In the genomic region with DNA sequence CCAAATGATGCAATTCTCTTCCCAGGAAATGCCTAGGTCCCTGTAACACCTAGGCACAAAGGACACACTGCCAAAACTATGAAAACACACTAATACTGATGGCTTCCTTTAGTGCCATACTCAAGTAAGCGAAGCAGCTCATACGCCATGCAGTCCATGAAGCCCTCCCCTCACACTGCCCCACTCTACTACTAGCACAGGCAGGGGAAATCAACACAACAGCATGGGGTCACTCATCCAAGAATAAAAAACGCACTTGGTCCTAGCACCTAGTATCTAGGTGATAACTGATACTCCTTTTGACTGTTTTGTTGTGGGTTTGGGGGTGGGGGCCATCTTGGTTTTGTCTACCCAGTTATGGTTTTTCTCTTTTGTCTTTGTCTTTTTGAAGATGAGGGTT, we compare ENCODE assay signal across 13 mouse cellular contexts. TPM values are rescaled to one million over a fixed set of nuclear protein-coding genes. Genes with fewer than 3 reads are reported as not detected.
A peak's percentile ranks its signal among the peaks of the same experiment; 100 is the strongest.
DNase-seq lines count a peak whose midpoint lies in the region; ATAC-seq lines count a peak whose summit lies in the region.
"Had no signal": no experiment of that assay in that cellular context is flagged by ENCODE, and none has a peak within 500 bp of the region (broad histone marks: within the 10 kb centered on the region; RNA-seq: fewer than 3 reads in every experiment).

No protein-coding gene starts in this region.

- no peaks in the 10 kb centered on the region for H3K9me3 ChIP-seq in kidney, embryonic 14.5 days (ENCODE audit: control insufficient read depth, low read length)
- H3K9me3 ChIP-seq in neural tube, embryonic 12.5 days: no peaks in the 10 kb centered on the region
- H3K9me3 ChIP-seq in neural tube, embryonic 13.5 days: no peaks in the 10 kb centered on the region
- H3K9me3 ChIP-seq in intestine, embryonic 15.5 days: no peaks in the 10 kb centered on the region
- H3K9me3 ChIP-seq: limb, embryonic 12.5 days; liver, embryonic 13.5 days; lung, embryonic 15.5 days had no signal

- no peak overlapping the region for H3K4me2 ChIP-seq in kidney, embryonic 14.5 days (replicated peaks; ENCODE audit: low read depth, low read length)
- H3K4me2 ChIP-seq in neural tube, embryonic 12.5 days (replicated peaks): no peak overlapping the region
- no peak overlapping the region for H3K4me2 ChIP-seq in neural tube, embryonic 13.5 days
- no peak overlapping the region for H3K4me2 ChIP-seq in intestine, embryonic 15.5 days (replicated peaks)
- H3K4me2 ChIP-seq: limb, embryonic 12.5 days; liver, embryonic 13.5 days; lung, embryonic 15.5 days had no signal

- no peak overlapping the region for H3K9ac ChIP-seq in kidney, embryonic 14.5 days (ENCODE audit: low read depth, low read length)
- no peak overlapping the region for H3K9ac ChIP-seq in neural tube, embryonic 12.5 days
- H3K9ac ChIP-seq in neural tube, embryonic 13.5 days: 0 out of 2 replicates have a peak overlapping the region, but pooled peaks have one; percentile 31
- H3K9ac ChIP-seq in intestine, embryonic 15.5 days: no peak overlapping the region
- H3K9ac ChIP-seq: limb, embryonic 12.5 days; liver, embryonic 13.5 days; lung, embryonic 15.5 days had no signal

- peak; percentile 51 for ATAC-seq in kidney, embryonic 14.5 days (ENCODE audit: low FRiP score, low TSS enrichment)
- ATAC-seq in neural tube, embryonic 12.5 days (ENCODE audit: low FRiP score, low read depth): 0 out of 2 replicates have a peak, but pooled peaks have one; percentile 50
- 0 out of 2 replicates have a peak, but pooled peaks have one; percentile 36 for ATAC-seq in neural tube, embryonic 13.5 days (ENCODE audit: low read depth)
- no peak for ATAC-seq in intestine, embryonic 15.5 days

- no peak overlapping the region for H3K4me3 ChIP-seq in kidney, embryonic 14.5 days (ENCODE audit: low read length)
- H3K4me3 ChIP-seq in neural tube, embryonic 12.5 days: no peak overlapping the region
- no peak overlapping the region for H3K4me3 ChIP-seq in neural tube, embryonic 13.5 days
- no peak overlapping the region for H3K4me3 ChIP-seq in intestine, embryonic 15.5 days (replicated peaks)
- H3K4me3 ChIP-seq: limb, embryonic 12.5 days; liver, embryonic 13.5 days; lung, embryonic 15.5 days; myocyte had no signal

- H3K27me3 ChIP-seq in kidney, embryonic 14.5 days (ENCODE audit: control insufficient read depth, insufficient read depth, low read length): no peaks in the 10 kb centered on the region
- H3K27me3 ChIP-seq in neural tube, embryonic 12.5 days (replicated peaks): no peaks in the 10 kb centered on the region
- H3K27me3 ChIP-seq in neural tube, embryonic 13.5 days: no peaks in the 10 kb centered on the region
- H3K27me3 ChIP-seq in intestine, embryonic 15.5 days (replicated peaks): no peaks in the 10 kb centered on the region
- H3K27me3 ChIP-seq: CH12.LX; limb, embryonic 12.5 days; liver, embryonic 13.5 days; lung, embryonic 15.5 days had no signal

- H3K4me1 ChIP-seq in kidney, embryonic 14.5 days (ENCODE audit: control insufficient read depth, insufficient read depth, low read length): peaks cover 6% of the 10 kb centered on the region; the same call in 1 of the 2 replicates
- peaks cover 20% of the 10 kb centered on the region for H3K4me1 ChIP-seq in neural tube, embryonic 12.5 days
- H3K4me1 ChIP-seq in neural tube, embryonic 13.5 days (replicated peaks): peaks cover 32% of the 10 kb centered on the region
- peaks cover 7% of the 10 kb centered on the region; the same call in 1 of the 2 replicates for H3K4me1 ChIP-seq in intestine, embryonic 15.5 days (replicated peaks)

- peaks cover 7% of the 10 kb centered on the region; the same call in 1 of the 2 replicates for H3K36me3 ChIP-seq in kidney, embryonic 14.5 days (ENCODE audit: control insufficient read depth, insufficient read depth, low read length)
- peaks cover 11% of the 10 kb centered on the region for H3K36me3 ChIP-seq in neural tube, embryonic 12.5 days
- H3K36me3 ChIP-seq in neural tube, embryonic 13.5 days: peaks cover 12% of the 10 kb centered on the region
- H3K36me3 ChIP-seq in intestine, embryonic 15.5 days: no peaks in the 10 kb centered on the region

- 70% methylated on average over 3 of the region's 3 CpGs for WGBS in kidney, embryonic 14.5 days
- 91% methylated on average over 3 of the region's 3 CpGs for WGBS in neural tube, embryonic 12.5 days
- 86% methylated on average over 3 of the region's 3 CpGs for WGBS in neural tube, embryonic 13.5 days
- 93% methylated on average over 3 of the region's 3 CpGs for WGBS in intestine, embryonic 15.5 days

- DNase-seq in cerebellum, adult 11-12 months: peak; percentile 38
- no peak for DNase-seq in cerebellum, postnatal 4 days (ENCODE audit: low spot score in 2 of 2)
- no peak for DNase-seq in kidney, postnatal 25 days
- DNase-seq in neural tube, embryonic 10.5 days (ENCODE audit: extremely low spot score, low spot score): no peak

- H3K27ac ChIP-seq in kidney, embryonic 14.5 days (ENCODE audit: low read depth, low read length): no peak overlapping the region
- no peak overlapping the region for H3K27ac ChIP-seq in neural tube, embryonic 12.5 days
- no peak overlapping the region for H3K27ac ChIP-seq in neural tube, embryonic 13.5 days (replicated peaks)
- no peak overlapping the region for H3K27ac ChIP-seq in intestine, embryonic 15.5 days
- H3K27ac ChIP-seq: limb, embryonic 12.5 days; liver, embryonic 13.5 days; lung, embryonic 15.5 days had no signal

RNA-seq across cellular contexts. Expression of gene A730071L15Rik, which starts 12.4 kb away (rescaled TPM):
- polyA plus RNA-seq in kidney, embryonic 14.5 days (2014; fragmentation: Nextera tagmentation; extraction: Ambion mirVana): 0.74 and 0.89 TPM in 2 replicates
- 0.34 and 0.79 TPM in 2 replicates for polyA plus RNA-seq in neural tube, embryonic 12.5 days (2016; fragmentation: Nextera tagmentation; extraction: Ambion mirVana)
- polyA plus RNA-seq in neural tube, embryonic 13.5 days (2015; fragmentation: Nextera tagmentation; extraction: Ambion mirVana): 0.46 and 0.91 TPM in 2 replicates
- 0.38 and 0.44 TPM in 2 replicates for polyA plus RNA-seq in intestine, embryonic 15.5 days (2015; fragmentation: Nextera tagmentation; extraction: Ambion mirVana)

RNA-seq across cellular contexts. Expression of gene Nudcd3, which starts 12.8 kb away (rescaled TPM):
- 32.7 and 36.0 TPM in 2 replicates for polyA plus RNA-seq in kidney, embryonic 14.5 days (2014; fragmentation: Nextera tagmentation; extraction: Ambion mirVana)
- 56.4 and 58.8 TPM in 2 replicates for polyA plus RNA-seq in neural tube, embryonic 12.5 days (2016; fragmentation: Nextera tagmentation; extraction: Ambion mirVana)
- polyA plus RNA-seq in neural tube, embryonic 13.5 days (2015; fragmentation: Nextera tagmentation; extraction: Ambion mirVana): 53.9 and 56.4 TPM in 2 replicates
- polyA plus RNA-seq in intestine, embryonic 15.5 days (2015; fragmentation: Nextera tagmentation; extraction: Ambion mirVana): 34.7 and 36.6 TPM in 2 replicates

RNA-seq across cellular contexts. Expression of gene Npc1l1, which starts 42.5 kb away (rescaled TPM):
- polyA plus RNA-seq in kidney, embryonic 14.5 days (2014; fragmentation: Nextera tagmentation; extraction: Ambion mirVana): 0.05 and 0.11 TPM in 2 replicates
- not detected in 2 replicates for polyA plus RNA-seq in neural tube, embryonic 12.5 days (2016; fragmentation: Nextera tagmentation; extraction: Ambion mirVana)
- not detected in 2 replicates for polyA plus RNA-seq in neural tube, embryonic 13.5 days (2015; fragmentation: Nextera tagmentation; extraction: Ambion mirVana)
- polyA plus RNA-seq in intestine, embryonic 15.5 days (2015; fragmentation: Nextera tagmentation; extraction: Ambion mirVana): 10.3 and 13.8 TPM in 2 replicates
- polyA plus RNA-seq: limb, embryonic 12.5 days had no signal

Comparison
In these comparisons a context has a peak if more than half of its experiments do, and no peak if none do; other contexts are left out.
1. RNA of gene Npc1l1, which starts 42.5 kb away (polyA plus RNA-seq): 10.3 to 13.8 TPM in intestine, embryonic 15.5 days; 0.05 to 0.11 TPM in kidney, embryonic 14.5 days, not detected in neural tube, embryonic 12.5 days and not detected in neural tube, embryonic 13.5 days; every median in the first group is over 10 times any median in the second.